Mouse (Mus musculus) thymus, adult 2 months (tissue): ENCODE results near the gene Wdr31.

Experiments used
- CTCF ChIP-seq: fragments of 200-500 bp; IDR thresholded peaks from 2 replicates; pipeline ENCODE4 v1.5.1; 2012; ENCODE audit warnings: mild to moderate bottlenecking, control low read depth, low read length, moderate library complexity, borderline replicate concordance; ENCODE audit not compliant: control insufficient read depth, poor library complexity, insufficient read depth; ENCODE audit errors: extremely low read depth
- POLR2A ChIP-seq: fragments of 200-500 bp; IDR thresholded peaks from 2 replicates; pipeline ENCODE4 v1.6.1; 2012; ENCODE audit warnings: mild to moderate bottlenecking, low read length, control low read depth, moderate library complexity; ENCODE audit not compliant: control insufficient read depth, poor library complexity, insufficient read depth; ENCODE audit errors: extremely low read depth

DNA sequence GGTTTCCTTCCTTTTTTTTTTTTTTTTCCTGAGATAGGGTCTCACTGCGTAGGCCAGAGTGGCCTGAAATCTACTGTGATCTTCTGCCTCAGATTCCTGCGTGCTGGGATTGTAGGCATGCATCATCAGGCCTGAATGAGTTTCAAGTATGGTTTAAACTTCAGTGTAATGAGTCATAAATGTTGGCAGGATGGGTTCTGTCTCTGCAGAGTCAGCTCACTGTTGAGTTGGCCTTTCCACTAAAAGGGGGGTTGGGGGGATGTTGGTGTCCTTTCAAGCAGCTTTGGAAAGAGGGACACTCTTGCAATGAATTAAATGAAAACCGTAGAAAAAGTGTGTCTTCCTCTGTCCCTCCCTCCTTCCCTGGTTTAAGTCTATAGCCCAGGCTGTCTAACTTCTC is 71.7 kb downstream of the Wdr31 start:
- TF ChIP-seq CTCF, result no peak
- no peak for TF ChIP-seq POLR2A
